Mouse (Mus musculus): ENCODE measurements at regions not wholly inside any gene's neighbourhood (a gene's known extent, or its start where the extent isn't known, plus 50 kb on each side); places are given as distances from the start of the nearest gene placed in this dataset.
A peak's percentile ranks its signal among the peaks of the same experiment; 100 is the strongest.

DNA sequence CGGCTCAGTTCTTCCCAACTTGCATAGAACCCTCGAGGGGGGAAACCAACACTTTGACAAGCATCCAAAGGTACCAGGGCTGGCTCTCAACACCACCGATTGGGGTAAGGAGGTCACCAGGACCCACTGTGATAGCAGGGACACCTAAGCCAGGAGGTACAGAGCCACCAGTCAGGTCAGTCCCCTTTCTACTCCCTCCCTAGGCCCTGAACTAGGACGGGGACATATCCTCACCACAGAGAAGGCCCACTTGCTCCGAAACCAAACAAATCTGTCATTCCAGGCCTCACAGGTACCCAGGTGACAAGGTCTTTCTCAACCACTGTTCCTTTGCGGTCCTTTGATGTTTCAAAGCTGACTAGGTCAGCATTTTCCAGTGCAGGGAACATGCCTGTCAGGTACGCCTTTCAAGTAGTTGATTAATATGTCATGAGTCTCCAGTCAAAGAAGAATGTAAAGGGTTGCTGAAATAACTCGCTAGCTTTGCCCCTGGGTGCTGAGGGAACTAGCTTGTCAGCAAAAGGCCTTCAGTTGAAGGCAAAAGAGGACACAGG is 95.4 kb downstream of the Zfp36l1 start:
- DNase-seq, result no peak

GRCm38 (mm10) chr12:80015938-80016337 is 96.9 kb downstream of the Zfp36l1 start:
- no peak for DNase-seq

DNA sequence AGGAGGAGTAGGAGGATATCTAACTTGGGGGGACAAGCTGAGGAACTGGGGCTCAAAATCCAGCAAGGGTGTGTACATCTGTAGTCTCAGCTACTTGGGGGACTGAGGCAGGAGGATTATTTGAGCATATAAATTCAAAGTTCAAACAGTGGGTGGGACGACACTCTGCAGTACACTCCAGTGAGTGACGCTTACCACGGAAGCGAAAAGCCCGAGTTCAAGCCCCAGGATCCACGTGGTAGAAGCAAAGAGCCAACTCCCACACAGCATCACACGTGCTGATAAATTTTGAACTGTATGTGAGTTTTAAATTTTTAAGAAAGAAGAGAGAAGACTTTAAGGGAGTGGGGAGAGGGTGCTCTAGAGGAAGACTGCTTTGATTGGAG is 98.2 kb downstream of the Zfp36l1 start:
- no peak for DNase-seq

DNA sequence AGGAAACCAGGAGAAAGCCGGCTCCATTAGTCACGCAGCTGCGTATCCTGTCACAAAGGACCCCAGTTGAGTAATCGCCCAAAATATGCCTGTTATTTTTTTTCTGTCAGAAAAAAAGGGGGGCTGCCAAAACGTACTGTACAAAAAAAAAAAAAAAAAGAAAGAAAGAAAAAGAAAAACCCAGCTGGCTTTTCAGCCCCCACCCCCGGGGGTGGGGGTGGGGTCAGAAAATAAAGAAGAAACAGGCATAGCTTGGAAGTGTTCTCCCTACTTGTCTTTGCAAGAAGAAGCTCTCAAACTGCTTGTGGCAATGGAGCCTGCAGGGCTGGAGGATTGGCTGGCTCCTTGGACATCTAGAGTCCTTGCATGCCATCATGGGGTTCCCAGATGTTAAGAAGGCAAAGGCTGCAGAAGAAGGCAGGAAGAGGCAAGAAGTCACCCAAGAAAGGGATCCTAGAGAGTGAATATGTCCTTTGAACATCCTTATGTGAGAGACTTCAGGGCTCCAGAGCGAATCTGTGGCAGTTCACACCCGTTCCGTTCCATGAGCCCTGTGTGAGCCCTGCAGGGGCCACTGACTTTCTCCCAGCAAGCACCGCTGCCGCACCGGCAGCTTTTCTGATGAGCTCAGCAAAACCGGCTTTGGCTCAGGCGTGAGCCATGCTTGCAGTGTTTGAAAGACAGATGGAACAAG is 98.8 kb downstream of the Zfp36l1 start:
- DNase-seq, result peak; percentile 53

DNA sequence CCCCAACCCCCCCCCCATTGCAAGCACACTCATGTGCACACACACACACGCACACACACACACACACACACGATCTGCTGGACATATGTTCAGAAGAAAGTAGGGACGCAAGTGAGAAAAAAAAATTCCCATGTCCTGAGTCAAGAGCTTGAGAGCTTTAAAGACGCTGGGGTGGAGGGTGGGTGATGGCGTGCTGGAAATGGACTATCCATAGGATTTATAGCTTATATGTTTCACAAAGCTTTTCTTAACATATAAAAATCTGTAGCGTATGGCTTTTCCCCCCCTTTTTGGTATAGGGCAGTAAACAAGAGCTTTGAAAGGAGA is 99.3 kb downstream of the Zfp36l1 start:
- DNase-seq, result no peak

DNA sequence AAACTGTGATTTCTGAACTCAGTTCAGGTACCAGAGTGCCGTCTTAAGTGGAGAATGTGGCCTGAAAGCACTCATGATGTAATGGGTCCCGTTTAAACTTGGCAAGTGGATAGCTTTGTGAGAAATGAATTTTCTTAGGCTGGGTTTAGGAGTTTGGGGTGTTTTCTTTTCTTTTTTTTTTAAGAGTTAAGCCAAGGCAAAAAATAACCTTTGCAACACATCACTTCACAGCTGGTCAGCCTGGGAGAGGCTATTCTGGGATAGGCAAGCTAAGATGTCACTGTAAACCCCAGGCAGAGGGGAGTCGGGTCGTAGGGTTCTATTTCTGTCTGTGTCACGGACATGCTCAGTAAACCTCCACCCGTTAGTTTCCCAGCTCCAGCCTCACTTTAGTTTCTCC is 100.9 kb downstream of the Zfp36l1 start:
- DNase-seq, result peak; percentile 51

DNA sequence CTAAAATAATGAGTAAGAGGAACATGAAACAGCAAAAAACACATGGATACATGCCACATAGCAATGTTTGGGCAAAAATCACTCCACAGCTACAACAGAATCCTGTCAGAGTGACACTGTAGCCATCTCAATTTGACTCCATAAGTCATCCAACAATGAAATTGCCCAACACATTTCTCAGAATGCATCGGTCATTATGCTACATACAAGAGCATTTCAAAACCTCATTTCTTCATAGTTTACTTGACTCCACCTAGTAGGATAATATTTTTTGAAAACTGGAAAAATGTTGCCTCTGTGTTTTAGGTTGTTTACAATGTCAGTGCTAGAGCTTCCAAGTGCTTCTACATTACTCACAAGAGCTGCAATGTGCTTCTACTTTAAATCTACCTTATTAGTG is 101.9 kb downstream of the Zfp36l1 start:
- peak; percentile 47 for DNase-seq

DNA sequence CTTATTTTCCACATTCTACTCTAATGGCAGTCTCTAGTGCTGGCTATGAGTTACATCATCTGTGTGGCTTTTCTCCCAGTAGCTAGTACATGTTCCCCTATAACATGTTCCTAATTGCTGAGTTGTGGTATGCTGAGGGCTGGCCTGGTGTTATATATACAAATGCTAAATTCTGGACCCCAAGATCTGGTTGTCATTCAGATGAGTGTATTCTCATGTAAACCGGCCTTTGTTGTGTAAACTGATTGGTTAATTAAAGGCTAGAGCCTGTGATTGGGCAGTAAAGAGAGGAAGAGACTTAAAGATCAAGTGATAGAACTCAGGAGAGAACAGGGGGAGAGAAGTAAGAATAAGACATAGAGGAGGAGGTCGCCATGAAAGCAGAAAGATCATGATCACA is 102.6 kb downstream of the Zfp36l1 start:
- no peak for DNase-seq

DNA sequence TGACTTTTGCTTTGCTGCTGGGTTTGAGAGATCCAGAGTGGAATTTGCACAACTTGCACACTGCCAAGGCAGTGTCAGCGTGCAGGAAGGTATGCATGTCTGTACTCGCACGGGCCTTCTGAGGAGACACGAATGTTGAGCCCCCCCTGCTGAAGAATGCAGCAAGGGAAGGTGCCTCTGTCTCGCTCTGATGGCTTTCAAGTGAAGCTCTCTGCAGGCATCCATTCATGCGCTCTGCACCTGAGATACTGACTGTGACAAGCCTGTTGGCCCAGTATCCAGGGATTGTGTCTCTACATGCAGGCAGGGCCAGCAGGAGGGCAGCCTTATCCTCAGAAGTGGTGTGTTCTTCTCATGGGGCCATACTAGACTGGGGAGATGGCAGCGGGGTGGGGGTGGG is 105.0 kb downstream of the Zfp36l1 start:
- no peak for DNase-seq

- no peak for DNase-seq
These were observed 107.4 kb downstream of the Zfp36l1 start for GRCm38 (mm10) chr12:80005227-80005919.

- DNase-seq, result no peak
These were observed 108.2 kb downstream of the Zfp36l1 start for GRCm38 (mm10) chr12:80004575-80004974.

DNA sequence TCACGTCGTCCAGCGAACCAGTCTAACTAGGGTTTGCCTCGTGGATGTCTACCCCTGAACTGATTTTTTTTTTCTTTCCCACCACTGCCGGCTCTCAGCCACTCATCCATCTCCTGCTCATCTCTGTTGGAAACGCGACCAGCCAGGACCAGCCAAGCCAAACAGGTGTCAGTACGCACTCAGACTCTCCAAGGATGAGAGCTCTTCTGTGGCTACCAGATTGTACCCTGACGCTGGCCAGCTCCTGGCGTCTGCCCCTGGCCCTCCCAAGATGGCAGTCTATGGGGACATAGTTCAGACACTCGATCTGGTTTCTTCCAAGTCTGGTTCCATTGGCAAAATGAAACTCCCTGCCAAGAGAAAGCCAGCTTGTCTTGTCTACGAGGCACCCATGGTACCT is 109.3 kb downstream of the Zfp36l1 start:
- no peak for DNase-seq

DNA sequence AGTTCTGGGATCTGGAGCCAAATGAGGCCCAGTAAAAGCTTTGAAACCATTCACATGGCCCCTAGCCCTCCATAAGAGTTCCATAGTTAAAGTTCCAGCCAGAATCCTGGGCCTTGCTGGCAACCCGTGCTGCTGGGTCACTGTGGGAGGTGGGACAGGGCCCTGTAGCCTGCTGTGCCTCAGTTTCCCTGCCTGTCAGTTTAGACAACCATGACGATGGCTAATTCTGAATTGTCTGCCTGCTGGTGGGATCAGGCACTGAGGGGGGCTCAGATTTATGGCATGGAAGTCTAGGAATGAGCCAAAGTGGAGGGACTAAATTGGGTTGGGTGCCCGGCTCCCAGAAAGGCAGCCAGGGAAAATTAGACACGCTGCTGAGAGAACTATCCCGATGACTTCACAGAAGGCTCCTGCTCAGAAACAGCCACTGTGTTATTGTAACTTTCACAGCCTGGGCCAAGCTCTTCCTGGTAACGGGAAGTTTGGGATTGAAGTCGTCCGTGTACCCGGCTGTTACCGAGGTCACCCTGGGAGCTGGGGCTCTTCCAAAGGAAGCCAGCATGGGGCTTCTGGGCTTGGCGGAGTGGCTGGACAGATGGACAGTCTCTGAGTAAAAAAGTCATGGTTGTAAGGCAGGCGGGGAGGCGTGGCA is 110.2 kb downstream of the Zfp36l1 start:
- DNase-seq, result no peak

DNA sequence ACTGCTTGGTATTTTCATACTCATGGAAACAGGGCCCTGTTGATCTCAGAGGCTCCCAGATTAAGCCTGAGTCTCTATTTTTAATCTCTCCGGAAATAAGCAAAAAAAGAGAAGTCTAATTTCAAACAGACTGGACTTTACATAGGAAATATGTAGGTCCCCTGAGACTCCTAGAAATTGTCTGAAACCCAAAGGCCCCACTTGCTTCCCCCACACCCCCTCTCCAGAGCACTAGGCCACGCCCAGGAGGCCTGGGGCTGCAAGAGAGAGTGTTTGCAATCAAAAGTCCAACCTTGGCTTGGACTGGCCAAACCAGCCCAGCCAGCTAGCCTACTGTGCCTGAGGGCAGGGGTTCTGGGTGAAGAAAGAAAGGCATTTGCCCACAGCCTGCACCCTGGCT is 111.0 kb downstream of the Zfp36l1 start:
- peak; percentile 59 for DNase-seq

GRCm38 (mm10) chr12:79999868-80000370 is 112.9 kb downstream of the Zfp36l1 start:
- DNase-seq, result no peak

GRCm38 (mm10) chr12:79998788-79999187 is 114.0 kb downstream of the Zfp36l1 start:
- DNase-seq, result peak; percentile 42

DNA sequence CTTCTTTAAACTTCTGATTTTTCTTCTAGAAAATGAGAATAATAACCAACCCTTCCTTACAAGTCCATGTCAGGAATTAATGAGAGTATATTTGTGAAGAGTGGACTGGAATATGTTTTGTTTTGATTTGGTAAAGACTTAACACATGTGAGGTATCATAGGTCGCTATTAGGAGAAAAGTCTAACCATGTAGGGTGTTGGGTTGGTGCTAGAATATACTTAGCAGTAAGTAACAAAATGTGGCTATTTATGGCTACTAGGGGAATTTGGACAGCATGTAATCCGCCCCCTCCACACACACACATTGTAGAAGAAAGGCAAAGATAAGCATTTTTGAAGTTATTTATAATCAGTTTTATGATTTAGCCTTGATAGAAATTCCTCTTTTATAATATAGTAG is 114.5 kb downstream of the Zfp36l1 start:
- no peak for DNase-seq

DNA sequence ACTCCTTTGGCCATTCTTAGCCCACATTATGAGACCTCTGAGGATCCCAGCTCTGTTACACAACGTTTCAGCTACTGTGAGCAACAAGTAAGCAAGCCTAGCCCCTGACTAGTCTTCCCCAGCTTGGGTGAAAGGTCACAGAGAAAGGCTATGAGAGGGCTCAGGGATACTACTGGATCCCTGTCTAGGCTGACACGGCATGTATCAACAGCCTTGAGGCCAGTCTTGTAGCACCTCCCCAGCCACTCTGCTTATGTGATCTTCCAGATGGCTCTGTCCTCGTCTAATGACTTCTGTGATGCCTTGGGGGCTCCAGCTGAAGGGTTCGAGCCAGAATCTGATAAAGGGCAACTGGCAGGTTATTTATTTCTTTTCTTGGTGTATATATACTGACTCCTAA is 115.6 kb downstream of the Zfp36l1 start:
- no peak for DNase-seq

- no peak for DNase-seq
These were observed 117.2 kb downstream of the Zfp36l1 start for GRCm38 (mm10) chr12:79995521-79996094.

GRCm38 (mm10) chr12:79993821-79994571 is 118.8 kb downstream of the Zfp36l1 start:
- peak; percentile 41 for DNase-seq

GRCm38 (mm10) chr12:79991279-79991678 is 121.5 kb downstream of the Zfp36l1 start:
- no peak for DNase-seq

- DNase-seq, result no peak
These were observed 122.1 kb downstream of the Zfp36l1 start for GRCm38 (mm10) chr12:79990751-79991150.

Data from lung, postnatal 36 days (tissue).